Mouse (Mus musculus) c-Kit-negative CD71-positive TER-119-positive erythroid progenitor cells, embryonic 14.5 days (primary cell): ENCODE measurements at regions not wholly inside any gene's neighbourhood (a gene's known extent, or its start where the extent isn't known, plus 50 kb on each side); places are given as distances from the start of the nearest gene placed in this dataset.

ENCODE experiments used
- DNase-seq: peaks from one replicate; pipeline ENCODE4 v3.0.0-alpha.2; 2013; ENCODE audit warnings: low read depth, low spot score

- no peak for DNase-seq
Observed at GRCm38 (mm10) chr19:16075512-16076086, 57.0 kb upstream of the Gnaq start.

GRCm38 (mm10) chr19:16075026-16075425 is 57.6 kb upstream of the Gnaq start:
- no peak for DNase-seq

GRCm38 (mm10) chr19:16067314-16067713 is 65.3 kb upstream of the Gnaq start:
- no peak for DNase-seq

- DNase-seq: no peak
Observed at GRCm38 (mm10) chr19:16064911-16065310, 67.7 kb upstream of the Gnaq start.

- peak; percentile 9 for DNase-seq
Observed at GRCm38 (mm10) chr19:16063916-16064580, 68.6 kb upstream of the Gnaq start.

- DNase-seq: no peak
Observed at GRCm38 (mm10) chr19:16063533-16063915, 69.1 kb upstream of the Gnaq start.

- DNase-seq: no peak
Observed at GRCm38 (mm10) chr19:16061821-16062220, 70.8 kb upstream of the Gnaq start.

GRCm38 (mm10) chr19:16059026-16059425 is 73.6 kb upstream of the Gnaq start:
- no peak for DNase-seq

GRCm38 (mm10) chr19:16050220-16051055 is 65.6 kb upstream of the Cep78 start:
- no peak for DNase-seq

GRCm38 (mm10) chr19:16049646-16050045 is 64.9 kb upstream of the Cep78 start:
- no peak for DNase-seq

- DNase-seq: no peak
Observed at GRCm38 (mm10) chr19:16046977-16047376, 62.2 kb upstream of the Cep78 start.

- no peak for DNase-seq
Observed at GRCm38 (mm10) chr19:16045261-16045660, 60.5 kb upstream of the Cep78 start.

GRCm38 (mm10) chr19:16044169-16044568 is 59.4 kb upstream of the Cep78 start:
- no peak for DNase-seq

GRCm38 (mm10) chr19:16043007-16043406 is 58.2 kb upstream of the Cep78 start:
- no peak for DNase-seq

GRCm38 (mm10) chr19:16041891-16042290 is 57.1 kb upstream of the Cep78 start:
- no peak for DNase-seq

- DNase-seq: no peak
Observed at GRCm38 (mm10) chr19:16037806-16038205, 53.0 kb upstream of the Cep78 start.
